Mouse (Mus musculus): Measurements from ENCODE around the gene Adamts20. TPM values are rescaled to one million over a fixed set of nuclear protein-coding genes. Genes with fewer than 3 reads are reported as not detected.
"Not testable (repeated sequence)": the region's sequence is repeated elsewhere in the genome, so short reads cannot be mapped to it uniquely, and the experiment has no call there.

Gene Adamts20
- total RNA-seq (2014; fragmentation: Nextera tagmentation) (not detected in 2 replicates), total RNA-seq (2017) (0.05 and 0.17 TPM in 2 replicates), polyA plus RNA-seq (2012) (not detected in 2 replicates)

GRCm38 (mm10) chr15:94465318-94465717 lies at the start of gene Adamts20:
Gene Adamts20, minus strand, starts transcription at chr15:94465418.
- TF ChIP-seq CTCF (IDR thresholded peaks at IDR 0.05; ENCODE audit: low read depth, low read length) (no peak), TAL1 (conservative IDR thresholded peaks at IDR 0.05; ENCODE audit: low read depth, low read length) (no peak), GATA2 (IDR thresholded peaks at IDR 0.05; ENCODE audit: borderline replicate concordance, low read depth, low read length) (no peak), GATA1 (IDR thresholded peaks at IDR 0.05; ENCODE audit: borderline replicate concordance, low read length) (no peak), POLR2AphosphoS5 (IDR thresholded peaks at IDR 0.05; ENCODE audit: insufficient replicate concordance, low read depth, low read length) (no peak)
- Histone ChIP-seq H3K9me3 (replicated peaks) (peaks cover 29% of the 10 kb centered on the region), H3K4me3 (ENCODE audit: low read depth, low read length) (no peak within 1 kb of the TSS), H3K36me3 (replicated peaks) (no peaks in the 10 kb centered on the region), H3K4me1 (ENCODE audit: insufficient read depth, low read depth, low read length) (no peaks in the 10 kb centered on the region), H3K27me3 (ENCODE audit: insufficient read depth, low read length) (no peaks in the 10 kb centered on the region)
- ATAC-seq (ENCODE audit: extremely low read depth, insufficient number of reproducible peaks, low FRiP score, poor library complexity, severe bottlenecking) (no peak), DNase-seq (ENCODE audit: low spot score) (no peak)

- Histone ChIP-seq H3K4me1 (ENCODE audit: insufficient read depth, low read depth, low read length) (no peaks in the 10 kb centered on the region), H3K4me3 (ENCODE audit: low read depth, low read length) (no peak overlapping the region), H3K36me3 (replicated peaks) (no peaks in the 10 kb centered on the region), H3K9me3 (replicated peaks) (peaks cover 9% of the 10 kb centered on the region), H3K27me3 (ENCODE audit: insufficient read depth, low read length) (no peaks in the 10 kb centered on the region)
- DNase-seq (ENCODE audit: low spot score) (no peak), ATAC-seq (ENCODE audit: extremely low read depth, insufficient number of reproducible peaks, low FRiP score, poor library complexity, severe bottlenecking) (no peak)
- TF ChIP-seq TAL1 (conservative IDR thresholded peaks at IDR 0.05; ENCODE audit: low read depth, low read length) = no peak
- TF ChIP-seq CTCF (IDR thresholded peaks at IDR 0.05; ENCODE audit: low read depth, low read length) = no peak
- TF ChIP-seq GATA1 (IDR thresholded peaks at IDR 0.05; ENCODE audit: borderline replicate concordance, low read length) = no peak
- TF ChIP-seq GATA2 (IDR thresholded peaks at IDR 0.05; ENCODE audit: borderline replicate concordance, low read depth, low read length) = no peak
- TF ChIP-seq POLR2AphosphoS5 (IDR thresholded peaks at IDR 0.05; ENCODE audit: insufficient replicate concordance, low read depth, low read length) = no peak
These were observed 38.4 kb upstream of the Adamts20 start for GRCm38 (mm10) chr15:94503451-94504215.

- peaks cover 3% of the 10 kb centered on the region for H3K9me3 ChIP-seq (replicated peaks)
- no peaks in the 10 kb centered on the region for H3K4me1 ChIP-seq (ENCODE audit: insufficient read depth, low read depth, low read length)
- no peaks in the 10 kb centered on the region for H3K36me3 ChIP-seq (replicated peaks)
- H3K4me3 ChIP-seq (ENCODE audit: low read depth, low read length) = no peak overlapping the region
- peak; percentile 22; the same call in 1 of the 2 replicates for ATAC-seq (ENCODE audit: extremely low read depth, insufficient number of reproducible peaks, low FRiP score, poor library complexity, severe bottlenecking)
- H3K27me3 ChIP-seq (ENCODE audit: insufficient read depth, low read length) = no peaks in the 10 kb centered on the region
- DNase-seq (ENCODE audit: low spot score) = no peak
- TF ChIP-seq CTCF (IDR thresholded peaks at IDR 0.05; ENCODE audit: low read depth, low read length) = no peak
- TF ChIP-seq TAL1 (conservative IDR thresholded peaks at IDR 0.05; ENCODE audit: low read depth, low read length) = no peak
- no peak for TF ChIP-seq GATA2 (IDR thresholded peaks at IDR 0.05; ENCODE audit: borderline replicate concordance, low read depth, low read length)
- TF ChIP-seq POLR2AphosphoS5 (IDR thresholded peaks at IDR 0.05; ENCODE audit: insufficient replicate concordance, low read depth, low read length) = no peak
- TF ChIP-seq GATA1 (IDR thresholded peaks at IDR 0.05; ENCODE audit: borderline replicate concordance, low read length) = no peak
These were observed 34.0 kb upstream of the Adamts20 start for GRCm38 (mm10) chr15:94499260-94499659.

- Histone ChIP-seq H3K4me3 (ENCODE audit: low read depth, low read length) (no peak overlapping the region), H3K27me3 (ENCODE audit: insufficient read depth, low read length) (no peaks in the 10 kb centered on the region), H3K36me3 (replicated peaks) (no peaks in the 10 kb centered on the region), H3K9me3 (replicated peaks) (peaks cover 14% of the 10 kb centered on the region), H3K4me1 (ENCODE audit: insufficient read depth, low read depth, low read length) (no peaks in the 10 kb centered on the region)
- no peak for DNase-seq (ENCODE audit: low spot score)
- no peak for ATAC-seq (ENCODE audit: extremely low read depth, insufficient number of reproducible peaks, low FRiP score, poor library complexity, severe bottlenecking)
- TF ChIP-seq GATA1 (IDR thresholded peaks at IDR 0.05; ENCODE audit: borderline replicate concordance, low read length) = no peak
- no peak for TF ChIP-seq GATA2 (IDR thresholded peaks at IDR 0.05; ENCODE audit: borderline replicate concordance, low read depth, low read length)
- TF ChIP-seq CTCF (IDR thresholded peaks at IDR 0.05; ENCODE audit: low read depth, low read length) = no peak
- no peak for TF ChIP-seq POLR2AphosphoS5 (IDR thresholded peaks at IDR 0.05; ENCODE audit: insufficient replicate concordance, low read depth, low read length)
- no peak for TF ChIP-seq TAL1 (conservative IDR thresholded peaks at IDR 0.05; ENCODE audit: low read depth, low read length)
These were observed 30.7 kb upstream of the Adamts20 start for GRCm38 (mm10) chr15:94495936-94496335.

GRCm38 (mm10) chr15:94494445-94494844 lies 29.2 kb upstream of the Adamts20 start:
- H3K36me3 ChIP-seq (replicated peaks) = no peaks in the 10 kb centered on the region
- DNase-seq (ENCODE audit: low spot score) = no peak
- no peak for ATAC-seq (ENCODE audit: extremely low read depth, insufficient number of reproducible peaks, low FRiP score, poor library complexity, severe bottlenecking)
- H3K27me3 ChIP-seq (ENCODE audit: insufficient read depth, low read length) = no peaks in the 10 kb centered on the region
- H3K4me1 ChIP-seq (ENCODE audit: insufficient read depth, low read depth, low read length) = no peaks in the 10 kb centered on the region
- no peak overlapping the region for H3K4me3 ChIP-seq (ENCODE audit: low read depth, low read length)
- peaks cover 19% of the 10 kb centered on the region for H3K9me3 ChIP-seq (replicated peaks)
- TF ChIP-seq CTCF (IDR thresholded peaks at IDR 0.05; ENCODE audit: low read depth, low read length) = no peak
- no peak for TF ChIP-seq GATA2 (IDR thresholded peaks at IDR 0.05; ENCODE audit: borderline replicate concordance, low read depth, low read length)
- no peak for TF ChIP-seq POLR2AphosphoS5 (IDR thresholded peaks at IDR 0.05; ENCODE audit: insufficient replicate concordance, low read depth, low read length)
- no peak for TF ChIP-seq TAL1 (conservative IDR thresholded peaks at IDR 0.05; ENCODE audit: low read depth, low read length)
- no peak for TF ChIP-seq GATA1 (IDR thresholded peaks at IDR 0.05; ENCODE audit: borderline replicate concordance, low read length)

GRCm38 (mm10) chr15:94489433-94489832 lies 24.2 kb upstream of the Adamts20 start:
- TF ChIP-seq GATA1 (IDR thresholded peaks at IDR 0.05; ENCODE audit: borderline replicate concordance, low read length) = no peak
- no peak for TF ChIP-seq TAL1 (conservative IDR thresholded peaks at IDR 0.05; ENCODE audit: low read depth, low read length)
- no peak for TF ChIP-seq CTCF (IDR thresholded peaks at IDR 0.05; ENCODE audit: low read depth, low read length)
- no peak for TF ChIP-seq GATA2 (IDR thresholded peaks at IDR 0.05; ENCODE audit: borderline replicate concordance, low read depth, low read length)
- no peak for TF ChIP-seq POLR2AphosphoS5 (IDR thresholded peaks at IDR 0.05; ENCODE audit: insufficient replicate concordance, low read depth, low read length)
- Histone ChIP-seq H3K4me1 (ENCODE audit: insufficient read depth, low read depth, low read length) (no peaks in the 10 kb centered on the region), H3K4me3 (ENCODE audit: low read depth, low read length) (no peak overlapping the region), H3K36me3 (replicated peaks) (no peaks in the 10 kb centered on the region), H3K9me3 (replicated peaks) (peaks cover 19% of the 10 kb centered on the region), H3K27me3 (ENCODE audit: insufficient read depth, low read length) (no peaks in the 10 kb centered on the region)
- ATAC-seq (ENCODE audit: extremely low read depth, insufficient number of reproducible peaks, low FRiP score, poor library complexity, severe bottlenecking) = no peak
- DNase-seq (ENCODE audit: low spot score) = no peak

GRCm38 (mm10) chr15:94488028-94488427 lies 22.8 kb upstream of the Adamts20 start:
- not testable (repeated sequence) for DNase-seq (ENCODE audit: low spot score); H3K27me3 ChIP-seq (ENCODE audit: insufficient read depth, low read length); H3K4me3 ChIP-seq (ENCODE audit: low read depth, low read length); H3K36me3 ChIP-seq (replicated peaks); H3K4me1 ChIP-seq (ENCODE audit: insufficient read depth, low read depth, low read length); ATAC-seq (ENCODE audit: extremely low read depth, insufficient number of reproducible peaks, low FRiP score, poor library complexity, severe bottlenecking)
- H3K9me3 ChIP-seq (replicated peaks) = peaks cover 16% of the 10 kb centered on the region
